Mouse (Mus musculus) layer of hippocampus, postnatal 36 days (tissue): ENCODE data around the gene Cdh13. TPM values are rescaled to one million over a fixed set of nuclear protein-coding genes. Genes with fewer than 3 reads are reported as not detected.
A peak's percentile ranks its signal among the peaks of the same experiment; 100 is the strongest.

Experiments used
- DNase-seq, 2 experiments: peaks; one replicate each; pipeline ENCODE4 v3.0.0; 2022
- total RNA-seq, 2 experiments: library from RNA; stranded (reverse); gene quantifications; 2 replicates each; pipeline ENCODE4 v1.2.3; 2021

Gene Cdh13
- total RNA-seq, 2 experiments from 2014 or later = 37.3 to 41.5 TPM

DNA sequence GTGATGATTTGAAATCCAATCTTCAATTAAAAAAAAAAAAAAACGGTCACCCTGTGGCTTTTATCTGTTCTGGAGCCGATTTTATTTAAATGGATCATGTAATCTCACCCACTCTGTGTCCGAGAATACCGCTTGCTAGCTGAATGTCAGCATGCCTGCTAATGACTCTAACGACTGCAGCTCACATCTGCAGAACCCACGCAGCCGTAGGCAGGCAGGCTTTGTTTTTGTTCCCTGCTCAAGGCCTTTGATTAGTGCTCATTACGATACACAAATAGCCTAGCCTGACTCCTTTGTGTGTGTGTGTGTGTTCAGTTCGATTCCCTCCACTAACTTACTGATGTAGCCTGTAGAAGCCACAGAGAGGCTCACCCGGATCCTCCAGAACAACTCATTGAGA, 531.5 kb downstream of the Cdh13 start:
- peak in 1 of 2 experiments; percentile 14 for DNase-seq

- no peak for DNase-seq
Observed at GRCm38 (mm10) chr8:118826761-118827160, 543.2 kb downstream of the Cdh13 start.

GRCm38 (mm10) chr8:118827726-118828125, 544.2 kb downstream of the Cdh13 start:
- DNase-seq = no peak

GRCm38 (mm10) chr8:118830291-118830690, 546.8 kb downstream of the Cdh13 start:
- no peak for DNase-seq

GRCm38 (mm10) chr8:118831026-118831425, 547.5 kb downstream of the Cdh13 start:
- no peak for DNase-seq

- no peak for DNase-seq
Observed at GRCm38 (mm10) chr8:118838801-118839200, 555.3 kb downstream of the Cdh13 start.

DNA sequence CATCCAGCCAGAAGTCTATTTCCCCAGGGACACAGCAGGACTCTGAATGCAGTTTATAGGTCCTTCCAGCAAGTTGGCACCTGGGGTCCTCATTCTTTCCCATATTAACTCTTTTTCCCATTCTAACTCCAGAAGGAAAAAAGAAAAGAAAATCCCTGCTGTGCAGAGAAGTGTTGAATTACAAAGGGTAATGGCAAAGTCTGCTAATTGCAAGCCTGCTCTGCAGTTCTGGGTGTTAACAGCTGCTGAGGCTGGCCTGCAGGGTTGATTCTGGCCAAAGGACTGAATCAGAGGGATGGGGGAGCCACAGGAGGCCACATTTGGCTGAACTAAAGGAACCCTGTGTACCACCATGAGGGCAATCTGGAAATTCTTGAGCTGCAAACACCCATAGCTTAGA, 562.2 kb downstream of the Cdh13 start:
- DNase-seq = no peak

DNA sequence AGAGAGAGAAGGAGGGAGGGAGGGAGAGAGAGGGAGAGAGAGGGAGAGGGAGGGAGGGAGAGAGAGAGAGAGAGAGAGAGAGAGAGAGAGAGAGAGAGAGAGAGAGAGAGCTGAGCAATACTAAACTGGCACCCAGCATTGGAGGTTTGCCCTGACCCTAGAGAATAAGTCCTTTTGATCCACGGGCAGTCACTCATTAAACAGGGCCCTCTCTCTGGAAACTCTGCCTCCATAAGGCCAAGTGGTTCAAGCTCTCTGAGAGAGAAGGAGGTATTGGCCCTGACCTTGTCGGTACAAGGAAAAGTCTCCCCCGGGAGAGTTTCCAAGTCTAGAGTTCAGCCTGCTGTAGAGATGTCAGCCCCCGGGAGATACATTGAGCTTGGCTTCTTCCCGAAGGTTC, 564.5 kb downstream of the Cdh13 start:
- no peak for DNase-seq

- DNase-seq = peak; percentile 37 to 40
Observed at GRCm38 (mm10) chr8:118849515-118849914, 566.0 kb downstream of the Cdh13 start.

GRCm38 (mm10) chr8:118850381-118850780, 566.8 kb downstream of the Cdh13 start:
- DNase-seq = peak; percentile 71 to 72

DNA sequence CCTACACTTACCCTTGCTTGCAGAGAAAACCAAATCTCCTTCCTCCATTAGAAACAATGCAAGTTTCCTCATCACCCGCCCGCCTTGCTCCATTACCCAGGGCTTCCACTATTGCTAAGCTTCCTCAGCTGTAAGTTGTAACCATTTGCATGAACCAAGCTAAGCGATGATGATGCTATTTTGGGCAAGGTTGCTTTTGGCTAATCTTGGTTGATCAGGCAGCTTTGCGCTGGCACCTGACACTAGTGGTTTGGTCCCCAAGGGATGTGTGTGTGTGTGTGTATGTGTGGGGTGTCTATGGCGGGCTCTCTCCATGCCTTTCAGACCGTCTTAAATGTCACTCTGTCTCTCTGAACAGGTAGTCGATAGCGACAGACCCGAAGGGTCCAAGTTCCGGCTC, 567.8 kb downstream of the Cdh13 start:
- no peak for DNase-seq

- no peak for DNase-seq
Observed at GRCm38 (mm10) chr8:118852861-118853260, 569.3 kb downstream of the Cdh13 start.

- DNase-seq = no peak
Observed at GRCm38 (mm10) chr8:118854656-118855055, 571.1 kb downstream of the Cdh13 start.

GRCm38 (mm10) chr8:118866332-118866731, 582.8 kb downstream of the Cdh13 start:
- DNase-seq = no peak

GRCm38 (mm10) chr8:118870711-118871110, 587.2 kb downstream of the Cdh13 start:
- DNase-seq = no peak

- no peak for DNase-seq
Observed at GRCm38 (mm10) chr8:118879939-118880825, 596.6 kb downstream of the Cdh13 start.

DNA sequence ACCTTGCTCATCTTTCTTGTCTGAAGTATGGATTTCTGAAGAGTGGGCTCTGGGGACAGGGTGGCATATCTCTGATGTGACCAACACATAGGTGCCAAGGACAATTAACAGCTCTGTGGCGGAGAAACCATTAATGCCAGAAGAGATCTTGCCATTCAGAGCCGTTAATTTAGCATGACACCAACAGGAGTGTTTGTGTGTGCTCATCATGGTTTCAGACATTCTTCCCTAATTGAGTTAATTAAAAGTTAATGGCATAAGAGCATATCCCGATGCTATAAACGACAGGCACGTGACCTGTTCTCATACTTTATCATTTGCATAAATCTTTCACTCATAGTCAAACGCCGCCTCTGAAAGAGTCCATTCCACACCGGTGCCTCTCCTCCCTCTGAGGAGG, 600.8 kb downstream of the Cdh13 start:
- no peak for DNase-seq

- no peak for DNase-seq
Observed at GRCm38 (mm10) chr8:118884988-118885387, 601.5 kb downstream of the Cdh13 start.

- DNase-seq = no peak
Observed at GRCm38 (mm10) chr8:118902402-118902801, 618.9 kb downstream of the Cdh13 start.

GRCm38 (mm10) chr8:118916513-118916912, 633.0 kb downstream of the Cdh13 start:
- no peak for DNase-seq

- no peak for DNase-seq
Observed at GRCm38 (mm10) chr8:118937412-118937811, 653.9 kb downstream of the Cdh13 start.

DNA sequence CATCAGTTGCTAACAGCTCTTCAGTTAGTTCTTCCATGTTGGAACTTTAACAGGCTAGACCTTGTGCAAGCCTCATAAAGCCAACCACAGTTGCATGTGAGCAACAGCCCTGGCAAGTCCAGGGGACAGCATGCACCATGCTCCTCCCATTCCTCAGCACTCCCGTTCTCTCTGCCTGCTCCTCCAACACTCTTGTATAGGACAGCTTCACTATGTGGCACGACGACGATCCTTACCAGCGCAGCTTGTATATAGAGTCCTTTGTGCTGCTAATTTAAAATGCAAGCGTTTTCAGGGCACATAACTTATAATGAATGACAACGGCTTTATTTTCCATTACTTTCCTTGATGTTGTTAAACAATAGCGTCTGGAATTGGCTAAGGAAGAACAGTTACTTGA, 654.5 kb downstream of the Cdh13 start:
- no peak for DNase-seq

- no peak for DNase-seq
Observed at GRCm38 (mm10) chr8:118951766-118952741, 668.5 kb downstream of the Cdh13 start.
